Mouse (Mus musculus) ES-Bruce4 (cell line): ENCODE measurements around the gene Rabl6.

Experiments
- CTCF ChIP-seq: IDR thresholded peaks from one replicate; pipeline ENCODE4 v1.8.1; 2011; ENCODE audit warnings: low read depth, low read length
- EP300 ChIP-seq: IDR thresholded peaks from 2 replicates; pipeline ENCODE4 v1.6.1; 2011; ENCODE audit warnings: low read depth, low read length; ENCODE audit not compliant: insufficient read depth
- POLR2A ChIP-seq: IDR thresholded peaks from one replicate; pipeline ENCODE4 v1.8.1; 2011; ENCODE audit warnings: low read length; ENCODE audit not compliant: insufficient read depth

DNA sequence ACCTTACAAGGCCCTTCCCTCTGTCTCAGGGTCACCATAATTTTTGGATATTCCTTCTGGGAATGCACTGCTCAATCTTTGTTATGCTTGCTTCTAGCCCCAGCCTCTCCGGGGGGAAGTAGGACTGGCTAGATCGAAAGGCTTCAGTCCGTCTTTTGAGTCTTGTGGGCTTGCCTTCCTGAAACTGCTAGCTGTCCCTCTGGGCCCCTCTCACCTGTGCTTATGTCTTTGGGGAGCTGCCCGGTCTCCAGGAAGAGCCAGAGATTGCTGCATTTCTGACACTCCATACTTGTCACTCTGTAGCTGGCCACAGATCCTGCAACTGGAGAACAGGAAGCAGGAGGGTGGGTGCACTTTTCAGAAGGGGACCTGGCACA lies 12.5 kb upstream of the Rabl6 start:
- TF ChIP-seq CTCF (no peak), EP300 (no peak), POLR2A (no peak)
